Mouse (Mus musculus) gastrocnemius, adult 8-10 months (tissue): ENCODE measurements around the gene Gck. TPM values are rescaled to one million over a fixed set of nuclear protein-coding genes. Genes with fewer than 3 reads are reported as not detected.
"Not testable (repeated sequence)": the region's sequence is repeated elsewhere in the genome, so short reads cannot be mapped to it uniquely, and the experiment has no call there.

ENCODE experiments used
- DNase-seq, 2 experiments: peaks; one replicate each; pipeline ENCODE4 v3.0.0; 2022; ENCODE audit warnings: low spot score in 2 of 2
- total RNA-seq, 4 experiments: library from RNA; stranded (reverse); gene quantifications; 2 replicates each; pipeline ENCODE4 v1.2.4; 2022

The Gck gene
- total RNA-seq, 4 experiments from 2014 or later, result 1.5 to 5.7 (median 3.0) TPM

DNA sequence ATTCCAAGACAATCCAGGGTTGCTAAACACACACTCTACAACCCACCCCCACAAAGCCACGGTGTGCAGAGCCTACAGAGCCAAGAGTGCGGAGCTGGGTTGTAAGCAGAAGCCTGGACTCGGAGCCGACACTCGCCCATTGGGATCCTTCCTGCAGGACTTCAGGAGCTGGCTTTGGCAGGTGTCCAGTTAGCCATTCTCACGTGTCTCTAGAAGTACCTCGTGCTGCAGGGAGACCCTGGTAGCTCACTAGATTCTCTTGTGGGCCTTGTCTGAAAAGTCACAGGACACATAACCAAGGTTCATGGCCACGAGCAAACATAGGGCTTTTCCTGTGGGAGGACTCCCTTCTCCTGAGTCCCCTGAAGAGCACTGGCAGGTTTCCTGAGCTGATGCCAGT lies 36.6 kb downstream of the Gck start:
- no peak for DNase-seq

DNA sequence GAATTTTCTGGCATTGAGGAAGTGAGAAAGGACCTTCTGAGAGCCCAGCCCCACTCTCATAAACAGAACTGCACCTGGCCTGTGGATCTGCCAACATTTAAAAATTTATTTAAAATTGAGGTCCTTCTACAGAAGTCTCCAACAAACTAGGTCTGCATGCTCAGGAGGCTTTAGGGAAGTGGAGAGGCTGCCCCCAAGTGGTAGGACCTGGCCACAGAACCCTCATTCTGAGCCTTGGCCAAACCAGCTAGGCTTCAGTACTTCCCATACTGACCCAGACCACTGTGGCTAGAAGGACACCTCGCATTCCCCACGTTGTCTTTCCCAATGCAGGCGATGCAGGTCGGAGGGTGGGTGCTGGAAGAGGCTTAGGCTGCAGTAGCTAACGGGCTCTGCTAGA lies 37.2 kb downstream of the Gck start:
- DNase-seq, result peak; percentile 36 to 42

DNA sequence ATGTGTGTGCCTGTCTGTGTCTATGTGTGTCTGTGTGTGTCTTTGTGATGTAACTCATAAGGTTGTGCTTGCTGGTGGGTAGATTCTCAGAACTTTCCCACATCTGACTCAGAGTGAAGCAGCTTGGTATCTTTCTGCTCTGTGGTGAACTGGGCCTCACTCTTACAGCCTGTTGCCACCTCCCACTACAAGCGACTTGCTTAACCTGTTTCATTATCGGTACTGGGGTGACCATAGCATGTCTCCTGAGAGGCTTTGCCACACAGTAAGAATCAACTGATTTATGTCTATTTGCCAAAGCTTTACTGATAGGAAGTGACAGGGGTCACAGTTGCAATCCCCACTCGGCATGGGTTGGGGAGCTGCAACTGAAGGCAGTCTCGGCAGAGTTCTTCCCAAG lies 41.2 kb downstream of the Gck start:
- no peak for DNase-seq

DNA sequence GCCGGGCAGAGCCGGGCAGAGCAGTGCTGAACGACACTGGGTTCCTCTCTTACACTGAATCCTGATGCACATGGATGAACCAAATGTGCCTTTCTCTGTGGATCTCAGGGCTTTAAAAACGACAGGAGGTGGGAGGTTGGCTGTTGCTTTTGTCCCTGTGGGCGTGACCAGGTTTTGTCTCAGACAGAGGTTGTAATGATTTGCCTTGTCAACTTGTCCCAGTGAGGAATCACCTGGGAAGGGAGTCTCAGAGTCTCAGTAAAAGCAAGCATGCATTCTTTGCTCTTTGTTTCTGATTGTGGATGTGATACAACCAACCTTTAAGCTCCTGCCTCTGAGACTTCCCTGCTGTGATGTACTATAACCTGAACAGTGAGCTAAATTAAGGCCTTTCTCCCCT lies 42.8 kb downstream of the Gck start:
- no peak for DNase-seq

DNA sequence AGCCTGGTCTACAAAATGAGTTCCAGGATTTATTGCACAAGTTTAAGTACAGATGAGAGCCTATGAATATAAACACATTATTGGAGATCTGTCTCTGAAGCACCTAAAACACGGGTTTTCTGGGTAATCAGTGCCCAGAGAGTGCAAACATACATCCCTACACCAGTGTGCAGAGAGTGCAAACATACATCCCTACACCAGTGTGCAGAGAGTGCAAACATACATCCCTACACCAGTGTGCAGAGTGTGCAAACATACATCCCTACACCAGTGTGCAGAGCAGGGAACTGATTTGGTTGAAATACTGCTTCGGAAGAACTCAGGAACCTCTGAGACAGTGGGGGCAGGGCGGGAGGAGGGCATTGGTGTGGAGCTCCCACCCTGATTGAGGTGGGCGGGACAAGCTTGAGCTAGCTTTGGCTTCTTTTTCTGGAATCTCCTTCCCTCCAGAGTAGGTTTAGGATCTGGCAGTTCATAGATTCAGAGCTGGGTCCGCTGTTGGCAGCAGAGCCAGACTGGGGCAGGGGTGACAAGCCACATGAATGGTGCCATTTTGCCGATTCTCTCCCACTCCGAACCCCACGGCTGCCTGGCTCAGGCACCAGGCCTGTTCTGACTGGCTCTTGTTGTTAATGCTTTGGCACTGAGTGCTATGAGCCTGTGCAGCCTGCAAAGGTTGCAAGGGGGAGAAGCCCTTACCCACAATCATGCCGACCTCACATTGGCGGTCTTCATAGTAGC lies 43.9 kb downstream of the Gck start:
- no peak for DNase-seq

DNA sequence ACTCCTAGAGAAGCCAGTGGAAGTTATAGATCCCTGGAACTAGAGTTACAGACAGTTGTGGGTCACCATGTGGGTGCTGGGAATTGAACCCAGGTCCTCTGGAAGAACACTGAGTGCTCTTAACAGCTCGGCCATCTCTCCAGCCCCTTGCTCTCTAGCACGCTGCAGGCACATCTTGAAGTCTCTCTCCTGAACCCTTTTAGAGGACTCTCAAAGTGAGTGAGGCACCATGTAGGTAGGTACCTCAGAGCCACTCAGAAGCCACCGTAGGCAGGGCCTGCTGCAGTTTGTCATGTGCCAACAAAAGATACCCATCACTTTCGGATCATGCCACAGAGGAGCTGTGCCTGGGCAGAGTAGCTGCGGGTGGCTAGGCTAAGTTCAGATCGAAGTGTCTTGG lies 45.0 kb downstream of the Gck start:
- DNase-seq, result no peak

DNA sequence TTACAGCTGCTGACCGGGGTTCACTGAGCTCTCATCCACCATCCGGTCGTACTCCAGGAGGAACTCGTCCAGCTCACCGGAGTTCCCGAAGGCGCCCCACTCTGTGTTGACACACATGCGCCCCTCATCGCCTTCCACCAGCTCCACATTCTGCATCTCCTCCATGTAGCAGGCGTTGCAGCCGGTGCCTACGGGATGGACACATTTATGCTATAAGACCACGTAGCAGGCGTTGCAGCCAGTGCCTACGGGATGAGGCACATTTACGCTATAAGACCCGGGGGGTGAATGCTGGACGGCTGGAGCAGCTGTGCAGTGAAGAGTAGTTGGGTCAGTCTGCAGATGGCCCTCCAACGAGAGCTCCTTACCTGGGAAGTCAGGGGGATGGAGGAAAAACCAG lies 45.5 kb downstream of the Gck start:
- DNase-seq, result no peak

DNA sequence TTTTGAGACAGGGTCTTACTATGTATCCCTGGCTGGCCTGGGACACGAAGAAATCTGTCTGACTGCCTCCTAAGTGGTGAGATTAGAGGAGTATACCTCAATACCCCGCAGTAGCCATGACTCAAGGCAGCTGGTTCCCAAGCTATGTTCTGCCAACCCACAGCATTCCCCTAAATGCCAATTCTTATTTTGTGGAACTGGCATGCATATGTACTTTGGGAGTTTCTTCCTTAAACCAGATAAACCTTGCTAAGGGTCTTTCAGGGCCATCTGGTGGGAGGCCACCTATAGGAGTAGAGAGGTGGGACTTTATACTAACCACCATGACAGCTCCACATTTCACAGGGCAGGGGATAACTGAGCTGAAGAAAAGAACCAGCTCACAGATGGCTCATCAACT lies 46.0 kb downstream of the Gck start:
- no peak for DNase-seq

DNA sequence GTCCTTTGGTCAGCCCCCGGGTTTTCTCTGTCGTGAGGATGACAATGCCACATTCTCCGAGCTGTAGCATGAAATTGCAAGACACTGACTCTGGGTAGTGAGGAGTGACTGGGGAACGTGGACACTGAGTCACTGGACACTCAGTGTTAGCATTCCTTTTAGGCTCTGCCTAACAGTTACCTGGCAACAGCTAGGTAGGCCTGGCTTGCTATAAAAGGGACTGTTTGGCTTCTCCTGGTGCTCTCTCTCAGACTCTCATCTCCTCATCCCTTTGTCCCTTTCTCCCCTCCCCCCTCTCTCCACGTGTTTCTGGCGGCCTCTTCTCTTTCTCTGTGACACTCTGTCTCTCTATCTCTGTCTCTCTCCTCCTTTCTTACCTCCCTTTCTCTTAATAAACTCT lies 47.5 kb downstream of the Gck start:
- no peak for DNase-seq

DNA sequence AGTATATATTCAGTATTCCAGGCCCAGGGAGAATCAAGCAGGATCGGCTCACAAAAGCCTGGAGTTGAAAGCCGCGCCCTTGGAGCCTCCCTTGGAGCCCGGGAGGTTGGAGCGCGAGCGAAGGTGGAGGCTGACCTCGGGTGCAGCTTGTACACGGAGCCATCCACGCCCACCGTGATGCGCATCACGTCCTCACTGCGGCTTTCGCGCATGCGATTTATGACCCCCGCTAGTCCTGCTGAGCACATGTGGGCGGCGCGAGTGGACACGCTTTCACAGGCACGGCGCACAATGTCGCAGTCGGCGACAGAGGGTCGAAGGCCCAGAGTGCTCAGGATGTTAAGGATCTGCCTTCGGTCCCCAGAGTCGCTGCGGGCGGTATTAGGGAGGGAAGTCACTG lies 47.9 kb downstream of the Gck start:
- DNase-seq, result no peak

DNA sequence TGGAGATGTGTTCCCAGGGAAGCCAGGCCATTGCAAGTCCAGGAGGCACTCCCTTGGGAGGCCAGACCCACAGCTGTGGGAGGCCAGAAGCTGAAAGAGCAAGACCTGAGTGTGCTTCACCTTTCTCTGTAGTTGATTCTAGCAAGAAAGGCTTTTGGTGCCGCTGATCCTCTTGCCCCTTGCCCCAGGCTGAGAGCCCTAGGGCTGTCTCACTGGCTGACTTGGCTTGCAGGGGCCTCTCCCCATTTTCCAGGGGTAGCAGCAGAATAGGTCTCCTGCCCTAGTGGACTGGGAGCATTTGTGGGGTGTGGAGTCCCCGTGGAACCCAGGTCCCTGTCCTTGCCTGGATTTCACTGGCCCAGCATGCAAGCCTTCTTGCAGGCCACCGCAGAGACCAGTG lies 48.6 kb downstream of the Gck start:
- no peak for DNase-seq

DNA sequence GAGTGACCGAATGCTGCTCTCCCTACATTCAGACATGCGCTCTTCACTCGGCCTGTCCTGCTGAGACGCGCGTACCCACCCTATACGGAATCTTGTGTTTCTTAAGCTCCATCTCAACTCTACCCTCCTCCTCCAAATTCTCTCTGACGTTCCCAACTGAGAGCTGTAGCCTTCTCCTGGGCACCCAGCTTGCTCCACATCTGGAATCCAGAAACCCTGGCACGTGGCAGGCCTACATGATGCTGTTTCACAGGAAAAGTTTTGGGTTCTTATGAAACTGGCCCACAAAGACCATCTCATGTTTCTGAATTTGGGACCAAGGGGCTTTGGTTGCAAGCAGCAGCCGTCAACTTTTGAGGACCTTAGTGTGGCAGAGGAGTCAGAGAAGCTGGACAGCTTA lies 50.6 kb downstream of the Gck start:
- no peak for DNase-seq

DNA sequence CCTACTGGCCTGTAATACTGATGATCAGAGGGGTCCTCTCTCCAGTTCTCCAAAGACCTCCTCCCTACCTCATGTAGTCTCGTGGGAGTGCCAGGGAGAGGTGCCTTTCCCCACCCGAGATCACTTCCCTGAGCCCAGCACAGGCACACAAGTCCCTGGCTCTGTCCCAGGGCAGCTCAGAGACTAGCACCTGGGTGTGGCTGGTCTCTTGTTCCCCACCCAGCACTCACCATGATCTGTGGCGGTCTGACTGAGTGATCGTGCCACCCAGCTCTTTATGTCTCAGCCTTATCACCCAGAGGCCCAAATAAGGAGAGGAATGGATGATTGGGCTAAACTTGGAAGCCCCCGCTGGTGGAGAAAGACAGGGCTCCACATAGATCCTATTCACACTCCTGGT lies 51.4 kb downstream of the Gck start, which contains the start of gene Myl7:
Myl7 (minus strand) TSS at position 252 of the 400 bp plus-strand sequence.
- no peak for DNase-seq

DNA sequence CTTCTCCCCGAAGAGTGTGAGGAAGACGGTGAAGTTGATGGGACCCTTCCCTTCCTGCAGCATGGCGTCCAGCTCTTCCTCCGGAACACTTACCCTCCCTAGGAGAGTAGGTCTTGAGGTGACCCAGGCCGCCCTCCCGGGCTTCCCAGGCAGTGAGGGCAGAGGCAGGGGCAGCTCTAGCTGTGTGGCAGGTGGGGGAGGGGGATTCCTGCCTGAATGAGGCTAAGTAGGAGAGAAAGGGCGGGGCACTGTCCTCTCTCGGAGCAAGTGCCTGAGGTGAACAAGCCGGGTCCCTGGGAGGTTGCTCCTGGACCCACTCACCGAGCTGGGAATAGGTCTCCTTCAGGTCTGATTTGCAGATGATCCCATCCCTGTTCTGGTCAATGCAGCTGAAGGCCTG lies 52.0 kb downstream of the Gck start:
- DNase-seq, result no peak

DNA sequence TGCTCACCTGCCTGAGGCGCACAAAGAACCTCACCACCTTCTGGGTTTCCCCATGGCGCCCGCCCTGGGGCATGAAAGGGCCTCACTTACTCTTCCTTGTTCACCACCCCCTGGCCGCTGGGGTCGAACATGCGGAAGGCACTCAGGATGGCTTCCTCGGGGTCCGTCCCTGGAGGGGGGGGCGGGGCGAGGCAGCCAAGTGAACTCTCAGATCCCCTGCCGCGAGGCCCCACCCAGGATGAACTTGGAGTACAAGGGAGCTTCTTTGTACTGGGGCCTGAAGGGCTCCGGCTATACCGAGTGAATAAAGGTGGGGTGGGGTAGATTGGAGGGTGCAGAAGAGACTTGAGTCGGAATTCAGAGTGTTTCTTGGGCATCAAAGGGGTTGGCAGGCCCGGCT lies 52.7 kb downstream of the Gck start:
- no peak for DNase-seq

DNA sequence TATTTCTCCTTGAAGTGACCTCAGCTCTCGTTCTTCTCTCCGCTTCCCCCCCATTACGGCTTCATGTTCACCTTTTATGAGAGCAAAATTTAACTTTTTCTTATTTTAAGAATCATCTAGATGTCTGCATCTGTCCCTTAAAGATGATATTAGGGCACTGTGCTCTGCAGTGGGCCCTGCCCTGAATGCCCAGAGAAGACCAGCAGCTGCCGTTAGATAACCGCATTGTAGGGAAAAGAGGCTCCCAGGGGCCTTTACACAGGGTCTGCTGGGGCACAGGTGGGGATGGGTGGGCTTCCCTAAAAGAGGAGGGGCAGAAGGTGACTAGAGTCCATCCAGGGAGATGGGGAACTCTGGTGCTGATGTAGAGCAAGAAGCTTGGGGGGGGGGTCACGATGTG lies 56.1 kb downstream of the Gck start:
- DNase-seq, result no peak

DNA sequence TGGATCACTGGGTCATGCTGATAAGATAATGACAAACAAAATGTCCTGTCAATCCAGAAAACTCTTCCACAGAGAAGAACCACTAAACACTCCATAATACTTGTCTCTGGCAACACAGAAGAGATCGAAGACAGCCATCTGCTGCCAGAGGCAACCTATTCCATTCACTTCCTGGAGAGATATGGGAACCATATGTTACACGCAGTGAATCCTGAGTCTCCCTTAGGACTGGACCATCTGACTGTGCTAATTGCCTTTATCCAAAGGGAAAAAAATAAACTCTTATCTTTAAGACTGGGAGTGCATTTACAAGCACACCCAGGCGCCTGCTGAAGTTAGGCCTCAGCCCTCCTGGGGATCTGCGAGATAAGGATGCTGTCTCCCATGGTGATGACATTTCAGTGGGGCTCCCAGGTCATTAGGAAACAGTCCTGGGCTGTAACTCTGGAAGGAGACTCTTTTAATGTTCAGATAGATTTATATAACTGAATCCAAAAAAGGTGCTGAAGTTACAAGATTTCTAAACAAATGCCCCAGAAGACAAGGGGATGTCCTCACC lies 57.0 kb downstream of the Gck start:
- no peak for DNase-seq

DNA sequence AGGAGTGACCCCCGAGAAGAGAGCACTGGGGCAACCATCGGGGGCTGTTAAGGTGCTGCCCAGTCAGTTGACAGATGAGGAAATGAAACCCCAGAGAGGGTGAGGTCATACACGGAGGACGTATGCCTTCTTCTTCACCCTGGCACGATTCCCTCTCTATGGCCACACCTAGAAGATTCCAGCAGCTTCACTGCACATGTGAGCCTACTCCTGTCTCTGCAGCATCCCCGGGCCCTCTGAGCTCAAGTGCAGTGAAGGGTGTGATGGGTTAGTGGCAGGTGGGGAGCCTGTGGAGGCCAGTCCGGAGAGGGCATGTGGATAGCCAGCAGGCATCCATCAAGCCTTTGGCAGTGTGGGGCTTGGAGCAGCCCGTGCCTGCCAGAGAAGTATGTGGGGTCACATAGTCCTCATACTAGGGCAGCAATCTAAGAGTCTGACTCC lies 57.7 kb downstream of the Gck start:
- DNase-seq, result peak in 1 of 2 experiments; percentile 53

DNA sequence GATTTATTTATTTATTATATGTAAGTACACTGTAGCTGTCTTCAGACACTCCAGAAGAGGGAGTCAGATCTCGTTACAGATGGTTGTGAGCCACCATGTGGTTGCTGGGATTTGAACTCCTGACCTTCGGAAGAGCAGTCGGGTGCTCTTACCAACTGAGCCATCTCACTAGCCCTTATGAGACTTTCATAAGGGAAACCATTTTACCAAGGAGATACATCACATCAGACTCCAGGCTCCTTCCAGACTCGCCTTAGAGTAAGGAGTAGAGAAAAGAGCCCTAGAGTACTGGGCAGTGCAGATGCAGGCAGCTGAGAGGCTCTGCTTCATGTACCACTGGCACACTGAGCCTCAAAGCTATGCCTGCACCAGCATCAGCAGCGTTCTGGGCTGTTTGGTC lies 61.3 kb downstream of the Gck start:
- DNase-seq, result not testable (repeated sequence)

DNA sequence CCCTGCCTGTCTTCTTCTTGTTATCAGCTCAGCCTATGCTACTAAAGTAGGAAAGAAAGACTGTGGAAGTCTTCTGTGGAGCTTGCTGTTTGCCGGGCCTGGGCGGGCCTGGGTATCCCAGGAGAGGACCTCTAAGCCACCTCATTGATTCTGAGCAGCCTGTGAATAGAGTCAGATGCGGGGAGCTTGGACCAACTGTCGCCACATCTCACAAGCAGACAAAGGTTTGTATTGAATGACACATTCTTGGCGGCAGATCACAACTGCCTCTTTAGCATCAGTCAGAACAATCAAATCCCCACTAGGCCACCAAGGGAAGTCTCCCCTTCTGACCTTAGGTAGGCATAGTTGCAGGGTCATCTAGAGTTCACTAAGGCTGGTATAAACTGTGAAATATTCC lies 62.6 kb downstream of the Gck start:
- DNase-seq, result no peak

DNA sequence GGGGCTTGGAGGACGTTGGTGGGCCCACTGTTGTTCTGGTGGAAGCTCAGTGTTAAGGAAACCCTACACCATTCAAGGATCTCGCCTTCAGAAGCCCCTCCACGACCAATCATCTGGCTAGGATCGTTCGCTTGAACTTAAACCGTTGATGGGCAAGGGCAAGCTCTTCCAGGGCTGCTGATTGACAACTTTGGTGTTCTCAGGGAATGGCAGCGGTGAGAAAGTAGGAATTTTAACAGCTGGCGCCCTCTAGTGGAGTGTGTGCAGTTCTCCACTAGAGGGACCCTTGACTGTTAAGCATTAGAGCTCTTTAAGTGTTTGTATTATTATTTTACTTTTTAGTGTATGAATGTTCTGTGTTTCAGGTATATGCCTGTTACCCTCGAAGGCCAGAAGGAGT lies 63.7 kb downstream of the Gck start:
- no peak for DNase-seq

DNA sequence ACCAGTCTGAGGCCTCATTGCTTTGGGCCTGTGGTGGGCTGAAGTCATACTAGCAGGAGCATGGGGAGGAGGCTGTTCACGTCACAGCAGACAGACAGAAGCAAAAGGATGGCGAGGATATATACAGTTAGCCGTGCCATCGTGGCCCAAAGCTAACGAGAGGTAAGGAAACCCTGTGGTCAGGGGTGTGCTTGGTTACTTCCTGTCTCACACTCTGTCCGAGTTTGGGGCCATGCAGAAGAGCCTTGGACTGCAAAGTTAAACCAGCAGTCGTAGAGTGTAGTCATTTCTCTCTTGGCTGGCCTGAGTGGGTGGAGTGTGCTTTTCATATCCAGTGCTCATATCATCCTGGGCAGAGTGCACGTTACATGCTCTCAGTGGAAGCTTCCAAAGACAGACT lies 67.4 kb downstream of the Gck start:
- no peak for DNase-seq

DNA sequence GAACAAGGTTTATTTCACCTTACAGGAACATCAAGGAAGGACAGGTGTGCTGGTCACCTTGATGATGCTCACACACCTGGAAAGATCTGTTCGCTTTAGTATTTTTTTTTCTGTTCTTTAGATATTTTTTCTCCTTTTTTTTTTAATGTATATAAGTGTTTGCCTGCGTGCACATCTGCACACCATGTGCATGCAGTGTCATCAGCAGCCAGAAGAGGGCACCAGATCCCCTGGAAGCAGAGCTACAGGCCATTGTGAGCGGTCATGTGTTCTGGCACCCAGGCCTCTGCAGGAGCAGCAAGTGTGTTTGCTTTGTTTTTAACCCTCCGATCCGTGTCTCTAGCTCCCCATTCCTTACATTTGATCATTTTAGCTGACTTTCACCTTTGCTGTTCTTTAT lies 70.0 kb downstream of the Gck start:
- DNase-seq, result no peak

DNA sequence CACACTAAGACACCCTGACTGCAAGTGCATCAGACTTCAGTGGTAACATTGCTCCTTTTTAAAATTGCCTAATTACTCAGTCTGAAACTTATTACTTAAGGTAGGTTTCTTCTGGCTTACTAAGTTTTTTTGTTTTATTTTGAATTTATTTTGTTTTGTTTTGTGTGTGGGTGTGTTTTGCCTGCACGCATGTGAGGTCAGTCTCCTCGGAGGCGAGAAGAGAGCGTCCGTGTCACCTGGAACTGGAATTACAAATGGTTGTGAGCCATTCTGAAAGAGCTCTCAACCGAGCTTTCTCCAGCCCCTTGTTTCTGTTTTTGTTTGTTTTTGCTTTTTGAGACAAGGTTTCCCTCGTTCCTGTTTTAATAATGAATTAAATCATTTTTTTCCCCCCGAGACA lies 71.2 kb downstream of the Gck start:
- no peak for DNase-seq
